Mouse (Mus musculus): Measurements from ENCODE around the gene Mxd3.

Mxd3 gene

GRCm38 (mm10) chr13:55332331-55332730, 2.7 kb upstream of the Mxd3 start:
- DNase-seq (ENCODE audit: low read depth, low spot score): no peak

DNA sequence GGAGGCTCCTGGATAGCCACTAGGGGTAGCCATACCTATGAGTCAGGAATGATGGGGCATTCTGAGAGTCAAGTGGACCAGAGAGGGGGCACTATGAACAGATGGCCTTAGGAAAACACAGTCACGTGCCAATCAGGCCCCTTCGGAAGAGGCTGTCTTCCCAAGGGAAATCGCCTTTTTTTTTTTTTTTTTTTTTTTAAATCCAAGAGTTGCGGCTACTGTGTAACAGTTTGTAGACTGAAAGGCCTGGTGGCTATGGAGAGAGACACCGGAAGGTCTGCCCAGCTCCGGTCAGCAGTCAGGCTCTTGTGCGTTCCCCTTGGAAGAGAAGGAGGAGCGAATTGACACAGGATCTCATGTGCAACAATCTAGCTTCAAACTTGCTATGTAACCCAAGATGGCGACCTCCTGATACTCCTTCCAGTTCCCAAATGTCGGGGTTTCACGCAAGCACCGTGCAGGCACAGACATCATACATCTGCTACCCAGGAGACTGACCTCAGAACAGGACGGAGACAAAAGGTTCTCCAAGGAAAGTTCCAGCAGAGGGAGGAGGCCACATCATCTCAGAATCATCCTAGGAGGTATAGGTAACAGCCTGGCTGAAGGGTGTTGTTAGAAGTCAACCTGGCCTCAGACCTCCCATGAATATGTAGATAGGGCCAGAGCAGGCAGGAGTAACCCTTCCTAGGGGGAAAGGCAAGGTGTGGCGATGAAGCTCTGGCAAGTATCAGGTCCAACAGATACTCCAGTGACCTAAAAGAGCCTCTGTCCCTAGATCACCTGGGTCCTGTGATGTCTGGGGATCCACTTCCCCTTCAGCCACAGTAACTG, 1.2 kb upstream of the Mxd3 start:
- DNase-seq (ENCODE audit: low read depth, low spot score): no peak

- DNase-seq (ENCODE audit: low read depth, low spot score): peak; percentile 26
Observed at GRCm38 (mm10) chr13:55329109-55329682, 427 bp downstream of the Mxd3 start.

GRCm38 (mm10) chr13:55328641-55329040, 982 bp downstream of the Mxd3 start:
- DNase-seq (ENCODE audit: low read depth, low spot score): no peak

- DNase-seq (ENCODE audit: low read depth, low spot score): no peak
Observed at GRCm38 (mm10) chr13:55328171-55328570, 1.5 kb downstream of the Mxd3 start.

- DNase-seq (ENCODE audit: low read depth, low spot score): peak; percentile 78
Observed at GRCm38 (mm10) chr13:55327633-55328032, 2.0 kb downstream of the Mxd3 start.

DNA sequence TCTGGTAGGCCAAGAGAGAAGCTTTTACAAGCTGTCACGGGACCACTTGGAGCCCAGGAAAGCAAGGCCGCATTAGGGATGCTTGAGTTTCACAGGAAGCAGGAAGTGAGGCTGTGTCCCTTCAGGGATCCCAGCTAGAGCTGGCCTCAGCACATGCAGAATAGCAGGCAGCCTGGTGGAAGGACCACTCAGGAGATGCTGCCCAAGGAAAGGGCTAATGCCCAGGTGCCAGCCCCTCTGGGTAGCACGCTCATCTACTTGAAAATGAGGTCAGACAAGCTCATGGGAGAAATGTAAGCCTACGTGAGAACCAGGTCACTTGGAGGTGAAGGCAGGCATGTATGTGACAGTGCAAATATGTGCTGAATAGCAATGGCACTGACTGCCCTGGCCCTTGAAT, 2.5 kb downstream of the Mxd3 start:
- no peak for DNase-seq (ENCODE audit: low read depth, low spot score)

GRCm38 (mm10) chr13:55325596-55325995, 4.0 kb downstream of the Mxd3 start:
- DNase-seq (ENCODE audit: low read depth, low spot score): no peak

GRCm38 (mm10) chr13:55322130-55322825, 7.3 kb downstream of the Mxd3 start:
- DNase-seq (ENCODE audit: low read depth, low spot score): peak; percentile 27

DNA sequence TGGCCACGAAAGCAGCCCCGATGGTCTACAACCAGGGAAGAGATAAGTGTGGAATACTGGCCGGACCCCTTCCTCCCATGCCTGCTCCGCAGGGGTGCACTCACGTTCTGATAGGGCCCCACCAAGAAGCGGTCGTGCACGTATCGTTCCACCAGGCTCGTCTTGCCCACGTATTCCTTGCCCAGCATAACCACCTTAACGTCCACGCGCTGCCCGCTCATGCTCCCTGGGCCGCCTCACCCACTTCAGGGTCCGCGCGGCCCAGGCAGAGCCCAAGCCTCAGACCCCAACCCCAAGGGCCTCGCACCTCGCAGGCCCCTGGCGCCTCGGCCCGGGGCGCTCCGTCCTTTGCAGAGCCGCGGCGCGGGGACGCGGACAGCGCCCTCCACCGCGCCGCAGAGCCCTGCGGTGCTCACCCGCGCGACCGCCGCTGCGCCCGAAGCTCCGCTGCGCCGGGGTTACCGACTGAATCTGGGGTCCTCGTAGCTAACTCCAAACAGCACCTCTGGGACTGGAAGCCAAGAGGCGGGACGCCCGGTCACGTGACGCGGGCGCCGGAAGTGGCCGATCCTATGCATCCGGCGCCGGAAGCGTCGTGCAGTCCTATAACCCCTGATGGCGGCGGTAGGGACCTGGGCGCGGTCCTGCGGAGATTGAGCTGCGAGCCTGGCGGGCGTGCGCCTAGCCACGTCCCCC, 8.0 kb downstream of the Mxd3 start, which contains the start of gene Rab24:
TSS of gene Rab24 (minus strand) at position 513 of the 696 bp plus-strand sequence.
- peak; percentile 81 for DNase-seq (ENCODE audit: low read depth, low spot score)

DNA sequence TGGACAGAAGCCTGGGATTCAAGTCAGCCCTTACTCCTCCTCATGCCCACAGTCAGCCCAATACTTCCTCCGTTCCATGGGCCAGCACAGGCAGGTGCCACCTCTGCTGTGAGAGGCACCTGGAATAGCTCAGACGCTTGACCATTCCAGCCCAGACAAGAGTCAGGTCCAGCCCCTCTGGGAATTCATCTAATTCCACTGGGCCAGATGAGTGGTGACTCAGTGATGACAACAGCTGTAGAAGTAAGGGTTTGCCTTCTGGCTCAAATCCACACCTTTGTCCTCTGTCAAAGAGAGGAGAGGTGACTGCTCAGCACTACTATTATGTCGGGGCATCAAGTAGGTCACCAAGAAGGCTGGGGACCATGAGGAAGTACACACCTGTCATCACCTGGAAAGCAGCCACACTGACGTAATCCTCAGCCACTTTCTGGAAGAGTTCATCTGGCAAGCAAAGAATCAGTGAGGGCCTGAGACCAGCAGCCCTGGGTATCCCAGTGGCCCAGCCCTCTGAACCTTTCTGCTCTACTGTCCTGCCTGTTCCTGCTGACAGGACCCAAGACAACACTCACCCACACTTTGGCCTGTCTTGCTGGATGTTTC, 9.6 kb downstream of the Mxd3 start, which contains the start of gene Prelid1:
TSS of gene Prelid1 (plus strand) at position 570 of the 603 bp plus-strand sequence.
- no peak for DNase-seq (ENCODE audit: low read depth, low spot score)

GRCm38 (mm10) chr13:55318351-55318750, 11.3 kb downstream of the Mxd3 start:
- DNase-seq (ENCODE audit: low read depth, low spot score): no peak

- no peak for DNase-seq (ENCODE audit: low read depth, low spot score)
Observed at GRCm38 (mm10) chr13:55314891-55315412, 14.7 kb downstream of the Mxd3 start.

DNA sequence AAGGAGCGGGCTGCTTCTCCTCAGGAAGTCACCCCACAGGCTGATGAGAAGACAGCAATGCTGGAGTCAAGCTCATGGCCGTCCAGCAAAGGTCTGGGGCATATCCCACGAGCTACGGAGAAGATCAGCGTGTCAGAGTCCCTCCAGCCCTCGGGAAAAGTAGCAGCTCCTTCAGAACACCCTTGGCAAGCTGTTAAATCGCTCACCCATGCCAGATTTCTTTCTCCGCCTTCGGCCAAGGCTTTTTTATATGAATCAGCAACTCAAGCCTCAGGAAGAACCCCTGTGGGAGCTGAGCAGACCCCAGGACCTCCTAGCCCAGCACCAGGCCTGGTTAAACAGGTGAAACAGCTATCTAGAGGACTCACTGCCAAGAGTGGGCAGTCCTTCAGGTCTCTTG, 16.6 kb downstream of the Mxd3 start:
- DNase-seq (ENCODE audit: low read depth, low spot score): no peak

GRCm38 (mm10) chr13:55312028-55312630, 17.5 kb downstream of the Mxd3 start:
- DNase-seq (ENCODE audit: low read depth, low spot score): no peak

DNA sequence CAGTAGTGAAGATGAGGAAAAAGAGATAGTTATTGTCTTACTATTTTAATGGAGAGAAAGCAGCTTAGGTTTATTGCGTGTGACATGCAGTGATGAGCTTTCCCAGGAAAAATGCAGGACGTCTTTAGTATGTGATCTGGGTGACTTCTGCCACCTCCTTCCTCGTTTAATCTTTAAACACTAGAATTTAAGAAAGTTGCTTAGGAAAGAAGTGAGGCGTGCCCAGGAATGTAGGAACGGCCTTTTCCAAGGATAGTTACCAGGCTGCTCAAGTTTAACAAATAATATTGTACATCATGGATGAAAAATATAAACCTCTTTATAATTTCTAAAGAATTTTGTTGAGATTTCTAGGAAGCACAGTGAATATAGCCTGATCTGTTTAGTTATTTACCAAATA, 28.7 kb downstream of the Mxd3 start:
- no peak for DNase-seq (ENCODE audit: low read depth, low spot score)

DNA sequence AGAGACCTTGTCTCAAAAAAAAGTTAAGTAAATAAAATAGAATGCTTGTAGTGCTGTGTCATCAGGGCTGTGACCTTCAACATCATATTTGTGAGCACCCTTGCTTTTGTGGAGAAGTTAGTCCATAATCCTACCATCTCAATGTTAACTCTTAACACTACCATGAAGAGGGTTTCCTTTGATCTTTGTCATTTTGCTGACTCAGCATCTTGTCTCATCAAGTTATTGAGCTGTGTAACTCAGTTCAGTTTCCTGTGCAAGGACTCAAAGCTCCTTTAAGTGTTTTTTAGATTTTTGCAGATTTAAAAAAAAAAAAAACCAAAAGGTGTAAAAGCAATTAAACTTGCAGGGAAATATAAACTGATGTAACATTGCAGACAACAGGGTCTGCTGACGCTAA, 32.9 kb downstream of the Mxd3 start:
- no peak for DNase-seq (ENCODE audit: low read depth, low spot score)

GRCm38 (mm10) chr13:55288854-55289253, 40.8 kb downstream of the Mxd3 start:
- DNase-seq (ENCODE audit: low read depth, low spot score): no peak

DNA sequence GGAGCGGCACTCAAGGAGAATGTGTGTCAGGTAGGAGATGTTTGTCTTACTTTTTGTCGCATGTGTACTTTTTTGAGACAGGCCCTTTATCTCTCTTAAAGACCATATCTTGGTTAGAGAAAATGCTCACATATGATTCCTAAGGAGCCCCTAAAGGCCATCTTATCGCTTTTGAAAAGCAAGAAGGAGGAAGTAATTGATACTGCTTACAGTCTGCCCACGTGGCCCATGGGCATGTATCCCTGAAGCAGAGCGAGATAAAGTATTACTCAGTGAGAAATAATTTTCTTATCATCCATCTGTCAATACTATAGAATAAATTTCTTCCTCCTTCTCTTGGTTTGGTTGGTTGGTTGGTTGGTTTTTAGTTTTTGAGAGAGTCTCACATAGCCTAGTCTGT, 52.0 kb downstream of the Mxd3 start:
- DNase-seq (ENCODE audit: low read depth, low spot score): no peak

- DNase-seq (ENCODE audit: low read depth, low spot score): no peak
Observed at GRCm38 (mm10) chr13:55277203-55277602, 52.4 kb downstream of the Mxd3 start.
